Comparison of ENCODE assay signal across 13 mouse cellular contexts in genomic region chr5:113813608-113814007, GRCm38 (mm10). TPM values are rescaled to one million over a fixed set of nuclear protein-coding genes. Genes with fewer than 3 reads are reported as not detected.
DNase-seq lines count a peak whose midpoint lies in the region; ATAC-seq and TF ChIP-seq lines count a peak whose summit lies in the region.
"Had no signal": no experiment of that assay in that cellular context is flagged by ENCODE, and none has a peak within 500 bp of the region (broad histone marks: within the 10 kb centered on the region; RNA-seq: fewer than 3 reads in every experiment).

No protein-coding gene starts in this region.

- H3K9me3 ChIP-seq in midbrain, embryonic 11.5 days (ENCODE audit: control insufficient read depth, low read length), result no peaks in the 10 kb centered on the region
- H3K9me3 ChIP-seq in midbrain, embryonic 10.5 days (replicated peaks), result peaks cover 7% of the 10 kb centered on the region; the same call in 1 of the 2 replicates

- H3K36me3 ChIP-seq in midbrain, embryonic 11.5 days (ENCODE audit: control insufficient read depth, insufficient read depth, low read length), result no peaks in the 10 kb centered on the region
- no peaks in the 10 kb centered on the region for H3K36me3 ChIP-seq in midbrain, embryonic 10.5 days
- H3K36me3 ChIP-seq in spleen, adult 2 months (ENCODE audit: control insufficient read depth, insufficient read depth, low read length), result peaks cover 5% of the 10 kb centered on the region
- H3K36me3 ChIP-seq: embryonic facial prominence, embryonic 10.5 days; heart, embryonic 12.5 days; neural tube, embryonic 13.5 days had no signal

- DNase-seq in gastrocnemius, adult 2 months, result no peak
- no peak for DNase-seq in gastrocnemius, postnatal 10 days
- peak; percentile 80 for DNase-seq in midbrain, embryonic 11.5 days (ENCODE audit: low spot score, missing footprints)
- DNase-seq in midbrain, embryonic 10.5 days (ENCODE audit: low spot score), result no peak
- DNase-seq in ZHBTc4 (ENCODE audit: low read depth, low spot score), result peak; percentile 88
- peak in 1 of 2 experiments; percentile 36 for DNase-seq in spleen, adult 2 months (ENCODE audit: low read depth in 1 of 2, low spot score in 2 of 2)
- no peak for DNase-seq in left cerebral cortex, postnatal 10 days (ENCODE audit: extremely low spot score in 1 of 2, low spot score in 2 of 2)
- DNase-seq: forebrain, postnatal 0 days had no signal

- TF ChIP-seq POLR2A in spleen, adult 2 months (IDR thresholded peaks at IDR 0.05; ENCODE audit: low read depth, low read length), result no peak

- TF ChIP-seq CTCF in gastrocnemius, adult 2 months (IDR thresholded peaks at IDR 0.05), result peak; percentile 42
- peak; percentile 32; the same call in 1 of the 2 replicates for TF ChIP-seq CTCF in spleen, adult 2 months (IDR thresholded peaks at IDR 0.05; ENCODE audit: extremely low read depth, insufficient read depth, insufficient read length, insufficient replicate concordance)

- H3K27me3 ChIP-seq in midbrain, embryonic 11.5 days (ENCODE audit: control insufficient read depth, insufficient read depth, low read length), result no peaks in the 10 kb centered on the region
- peaks cover 15% of the 10 kb centered on the region for H3K27me3 ChIP-seq in midbrain, embryonic 10.5 days (ENCODE audit: low read depth, poor library complexity, severe bottlenecking)
- H3K27me3 ChIP-seq in spleen, adult 2 months (ENCODE audit: control insufficient read depth, insufficient read depth, low read length), result no peaks in the 10 kb centered on the region
- H3K27me3 ChIP-seq: neural tube, embryonic 13.5 days had no signal

- H3K4me1 ChIP-seq in midbrain, embryonic 11.5 days (ENCODE audit: control insufficient read depth, insufficient read depth, low read length), result no peaks in the 10 kb centered on the region; the same call in 1 of the 2 replicates
- H3K4me1 ChIP-seq in midbrain, embryonic 10.5 days, result peaks cover 27% of the 10 kb centered on the region
- peaks cover 8% of the 10 kb centered on the region; the same call in 1 of the 2 replicates for H3K4me1 ChIP-seq in spleen, adult 2 months (ENCODE audit: control insufficient read depth, insufficient read depth, insufficient read length)
- H3K4me1 ChIP-seq: heart, embryonic 12.5 days; neural tube, embryonic 13.5 days had no signal

- no peak overlapping the region for H3K4me2 ChIP-seq in midbrain, embryonic 11.5 days
- H3K4me2 ChIP-seq: heart, embryonic 12.5 days; neural tube, embryonic 13.5 days had no signal

- intact Hi-C loops in gastrocnemius, adult 2 months (cut with DNase I), result no loop called here
- intact Hi-C loops in left cerebral cortex, postnatal 10 days (cut with DNase I), result loop anchor here (10.0 kb wide), 1 partner anchor 449 kb away; no protein-coding TSS in a partner anchor

- WGBS in midbrain, embryonic 11.5 days, result 22% methylated on average over 9 of the region's 9 CpGs
- 27% methylated on average over 9 of the region's 9 CpGs for WGBS in midbrain, embryonic 10.5 days
- 41% methylated on average over 9 of the region's 9 CpGs for WGBS in spleen, adult 2 months

- no peak for ATAC-seq in midbrain, embryonic 11.5 days (ENCODE audit: low FRiP score)
- no peak for ATAC-seq in activated CD4-positive, CD25-positive, alpha-beta regulatory T cell, adult 4 months
- ATAC-seq: forebrain, postnatal 0 days; intestine, embryonic 16.5 days had no signal

- no peak overlapping the region for H3K9ac ChIP-seq in midbrain, embryonic 11.5 days (ENCODE audit: low read length)
- H3K9ac ChIP-seq: forebrain, postnatal 0 days; heart, embryonic 12.5 days; neural tube, embryonic 13.5 days had no signal

- H3K27ac ChIP-seq in gastrocnemius, adult 2 months, result no peak overlapping the region
- no peak overlapping the region for H3K27ac ChIP-seq in midbrain, embryonic 11.5 days (ENCODE audit: low read depth, low read length)
- H3K27ac ChIP-seq in midbrain, embryonic 10.5 days (replicated peaks), result no peak overlapping the region
- H3K27ac ChIP-seq in spleen, adult 2 months (ENCODE audit: insufficient read depth, low read length), result no peak overlapping the region
- H3K27ac ChIP-seq: embryonic facial prominence, embryonic 10.5 days; neural tube, embryonic 13.5 days had no signal

- no peak overlapping the region for H3K4me3 ChIP-seq in gastrocnemius, adult 2 months
- no peak overlapping the region for H3K4me3 ChIP-seq in midbrain, embryonic 11.5 days (ENCODE audit: low read depth, low read length)
- H3K4me3 ChIP-seq in midbrain, embryonic 10.5 days, result no peak overlapping the region
- no peak overlapping the region for H3K4me3 ChIP-seq in spleen, adult 2 months (ENCODE audit: extremely low read depth, insufficient read depth, insufficient read length)
- H3K4me3 ChIP-seq: embryonic facial prominence, embryonic 10.5 days; heart, embryonic 12.5 days; neural tube, embryonic 13.5 days had no signal

RNA-seq across cellular contexts. Expression of gene Tmem119, which starts 13.3 kb away (rescaled TPM):
- total RNA-seq in gastrocnemius, adult 2 months (2021), result 1 to 10 TPM in 1 of 2 experiments, under 1 TPM in 1; 0.46 to 2.4 TPM
- total RNA-seq in gastrocnemius, postnatal 10 days (2021), result 10 to 100 TPM; 13.0 to 23.1 TPM
- polyA plus RNA-seq in midbrain, embryonic 11.5 days (2014; fragmentation: Nextera tagmentation; extraction: Ambion mirVana), result 9.9 and 10.9 TPM in 2 replicates
- 23.6 and 25.1 TPM in 2 replicates for polyA plus RNA-seq in midbrain, embryonic 10.5 days (2016; fragmentation: Nextera tagmentation; extraction: Ambion mirVana)
- 3.0 and 4.8 TPM in 2 replicates for polyA plus RNA-seq in spleen, adult 2 months (2012; rRNA removed)
- not detected for polyA plus RNA-seq in activated CD4-positive, CD25-positive, alpha-beta regulatory T cell, adult 4 months (2017; shearing (Covaris generic))
- 10 to 100 TPM; 12.0 to 16.0 TPM for total RNA-seq in left cerebral cortex, postnatal 10 days (2021)

RNA-seq across cellular contexts. Expression of gene Selplg, which starts 18.8 kb away (rescaled TPM):
- 1 to 10 TPM in 1 of 2 experiments, under 1 TPM in 1; 0.89 to 1.3 TPM for total RNA-seq in gastrocnemius, adult 2 months (2021)
- total RNA-seq in gastrocnemius, postnatal 10 days (2021), result 1 to 10 TPM; 1.8 to 3.3 TPM
- 1.3 TPM in 2 replicates for polyA plus RNA-seq in midbrain, embryonic 11.5 days (2014; fragmentation: Nextera tagmentation; extraction: Ambion mirVana)
- 0.77 and 1.5 TPM in 2 replicates for polyA plus RNA-seq in midbrain, embryonic 10.5 days (2016; fragmentation: Nextera tagmentation; extraction: Ambion mirVana)
- 274 and 338 TPM in 2 replicates for polyA plus RNA-seq in spleen, adult 2 months (2012; rRNA removed)
- 100 to 1,000 TPM; 629 to 698 TPM for polyA plus RNA-seq in activated CD4-positive, CD25-positive, alpha-beta regulatory T cell, adult 4 months (2017; shearing (Covaris generic))
- total RNA-seq in left cerebral cortex, postnatal 10 days (2021), result 10 to 100 TPM; 16.1 to 18.7 TPM

RNA-seq across cellular contexts. Expression of gene Iscu, which starts 41.1 kb away (rescaled TPM):
- total RNA-seq in gastrocnemius, adult 2 months (2021), result 100 to 1,000 TPM; 142 to 160 TPM
- 10 to 100 TPM; 76.8 to 89.1 TPM for total RNA-seq in gastrocnemius, postnatal 10 days (2021)
- polyA plus RNA-seq in midbrain, embryonic 11.5 days (2014; fragmentation: Nextera tagmentation; extraction: Ambion mirVana), result 117 and 121 TPM in 2 replicates
- polyA plus RNA-seq in midbrain, embryonic 10.5 days (2016; fragmentation: Nextera tagmentation; extraction: Ambion mirVana), result 109 and 111 TPM in 2 replicates
- 77.5 and 79.7 TPM in 2 replicates for polyA plus RNA-seq in spleen, adult 2 months (2012; rRNA removed)
- 10 to 100 TPM; 23.8 to 24.5 TPM for polyA plus RNA-seq in activated CD4-positive, CD25-positive, alpha-beta regulatory T cell, adult 4 months (2017; shearing (Covaris generic))
- 10 to 100 TPM; 72.7 to 78.3 TPM for total RNA-seq in left cerebral cortex, postnatal 10 days (2021)

RNA-seq across cellular contexts. Expression of gene Sart3, which starts 41.3 kb away (rescaled TPM):
- 1 to 10 TPM; 8.0 to 9.2 TPM for total RNA-seq in gastrocnemius, adult 2 months (2021)
- 10 to 100 TPM in 1 of 2 experiments, 1 to 10 TPM in 1; 9.5 to 10.2 TPM for total RNA-seq in gastrocnemius, postnatal 10 days (2021)
- polyA plus RNA-seq in midbrain, embryonic 11.5 days (2014; fragmentation: Nextera tagmentation; extraction: Ambion mirVana), result 49.6 and 55.2 TPM in 2 replicates
- polyA plus RNA-seq in midbrain, embryonic 10.5 days (2016; fragmentation: Nextera tagmentation; extraction: Ambion mirVana), result 75.4 and 77.1 TPM in 2 replicates
- 27.2 and 28.0 TPM in 2 replicates for polyA plus RNA-seq in spleen, adult 2 months (2012; rRNA removed)
- 10 to 100 TPM in 1 of 2 experiments, 1 to 10 TPM in 1; 8.0 to 18.9 TPM for polyA plus RNA-seq in activated CD4-positive, CD25-positive, alpha-beta regulatory T cell, adult 4 months (2017; shearing (Covaris generic))
- total RNA-seq in left cerebral cortex, postnatal 10 days (2021), result 10 to 100 TPM; 29.1 to 35.0 TPM

Comparison
In these comparisons a context has a peak if more than half of its experiments do, and no peak if none do; other contexts are left out.
1. DNase-seq: peak in midbrain, embryonic 11.5 days (single experiment) and ZHBTc4 (single experiment); none in gastrocnemius, adult 2 months (single experiment), gastrocnemius, postnatal 10 days (single experiment), midbrain, embryonic 10.5 days (single experiment) and left cerebral cortex, postnatal 10 days (0 of 2).
2. RNA of gene Selplg, which starts 18.8 kb away (polyA plus RNA-seq): 629 to 698 TPM in activated CD4-positive, CD25-positive, alpha-beta regulatory T cell, adult 4 months and 274 to 338 TPM in spleen, adult 2 months; 1.3 TPM in midbrain, embryonic 11.5 days and 0.77 to 1.5 TPM in midbrain, embryonic 10.5 days; every median in the first group is over 100 times any median in the second.